Mouse (Mus musculus) gastrocnemius, adult 2 months (tissue): Measurements from ENCODE around the gene Csnk1g2. TPM values are rescaled to one million over a fixed set of nuclear protein-coding genes. Genes with fewer than 3 reads are reported as not detected.
"Not testable (repeated sequence)": the region's sequence is repeated elsewhere in the genome, so short reads cannot be mapped to it uniquely, and the experiment has no call there.

Experiments
- DNase-seq: peaks from one replicate; pipeline ENCODE4 v3.0.0; 2022
- H3K27ac ChIP-seq: fragments of 200-600 bp; 2 replicates; pipeline ENCODE4 v1.8.1; 2022; ENCODE audit warnings: mild to moderate bottlenecking
- H3K4me3 ChIP-seq: fragments of 200-600 bp; 2 replicates; pipeline ENCODE4 v1.8.1; 2022; ENCODE audit warnings: mild to moderate bottlenecking, moderate library complexity
- CTCF ChIP-seq: fragments of 200-600 bp; IDR thresholded peaks from 2 replicates; pipeline ENCODE4 v1.8.1; 2022; ENCODE audit warnings: antibody characterized with exemption, mild to moderate bottlenecking, moderate library complexity
- intact Hi-C: fragments of 180-260 bp; cut with DNase I; formaldehyde crosslinking; loops from one replicate; pipeline ENCODE4 v1.15.1; 2025
- total RNA-seq, 2 experiments: library from RNA; stranded (reverse); gene quantifications; 2 replicates each; pipeline ENCODE4 v1.2.3; 2021

The Csnk1g2 gene
- total RNA-seq, 2 experiments from 2014 or later = 101 to 105 TPM

- TF ChIP-seq CTCF = no peak
- Histone ChIP-seq H3K27ac (peak overlapping the region; percentile 90), H3K4me3 (peak overlapping the region; percentile 94)
- no peak for DNase-seq
- intact Hi-C loops = no loop called here
These were observed 37.7 kb upstream of the Csnk1g2 start for GRCm38 (mm10) chr10:80584642-80585552.

GRCm38 (mm10) chr10:80585581-80585980 lies 37.1 kb upstream of the Csnk1g2 start:
- DNase-seq = no peak
- no peak for TF ChIP-seq CTCF
- Histone ChIP-seq H3K4me3 (peak overlapping the region; percentile 94), H3K27ac (peak overlapping the region; percentile 90)
- intact Hi-C loops = no loop called here

- intact Hi-C loops = no loop called here
- no peak for DNase-seq
- peak overlapping the region; percentile 94 for H3K4me3 ChIP-seq
- H3K27ac ChIP-seq = peak overlapping the region; percentile 90
- no peak for TF ChIP-seq CTCF
These were observed 36.0 kb upstream of the Csnk1g2 start for GRCm38 (mm10) chr10:80586407-80587304.

- H3K27ac ChIP-seq = peak overlapping the region; percentile 90
- TF ChIP-seq CTCF = no peak
- intact Hi-C loops = no loop called here
- H3K4me3 ChIP-seq = peak overlapping the region; percentile 94
- no peak for DNase-seq
These were observed 35.4 kb upstream of the Csnk1g2 start for GRCm38 (mm10) chr10:80587305-80587657.

GRCm38 (mm10) chr10:80589127-80589878 lies 33.3 kb upstream of the Csnk1g2 start:
- H3K4me3 ChIP-seq = peak overlapping the region; percentile 94
- DNase-seq = no peak
- no peak for TF ChIP-seq CTCF
- H3K27ac ChIP-seq = peak overlapping the region; percentile 90
- intact Hi-C loops = no loop called here

GRCm38 (mm10) chr10:80589879-80590854 lies 32.5 kb upstream of the Csnk1g2 start, which contains the start of gene Abhd17a:
TSS of gene Abhd17a (minus strand) at chr10:80590341.
- intact Hi-C loops = no loop called here
- peak; percentile 97 for DNase-seq
- H3K27ac ChIP-seq = peak within 1 kb of the TSS; percentile 90
- no peak for TF ChIP-seq CTCF
- peak within 1 kb of the TSS; percentile 94 for H3K4me3 ChIP-seq

- no peak for DNase-seq
- H3K27ac ChIP-seq = no peak overlapping the region
- no peak overlapping the region for H3K4me3 ChIP-seq
- TF ChIP-seq CTCF = no peak
- intact Hi-C loops = no loop called here
These were observed 26.3 kb upstream of the Csnk1g2 start for GRCm38 (mm10) chr10:80596318-80596717.

GRCm38 (mm10) chr10:80602698-80603325 lies 19.8 kb upstream of the Csnk1g2 start, which contains the start of the genes Scamp4 and Adat3:
TSS of gene Scamp4 (plus strand) at chr10:80602872.
TSS of gene Adat3 (plus strand) at chr10:80602880.
- TF ChIP-seq CTCF = no peak
- peak; percentile 96 for DNase-seq
- Histone ChIP-seq H3K4me3 (peak within 1 kb of the TSS; percentile 96), H3K27ac (peak within 1 kb of the TSS; percentile 94)
- intact Hi-C loops = no loop called here

GRCm38 (mm10) chr10:80603364-80603763 lies 19.3 kb upstream of the Csnk1g2 start:
- no peak for DNase-seq
- H3K4me3 ChIP-seq = peak overlapping the region; percentile 96
- TF ChIP-seq CTCF = no peak
- peak overlapping the region; percentile 94 for H3K27ac ChIP-seq
- intact Hi-C loops = no loop called here

GRCm38 (mm10) chr10:80604001-80604509 lies 18.6 kb upstream of the Csnk1g2 start:
- intact Hi-C loops = no loop called here
- Histone ChIP-seq H3K27ac (peak overlapping the region; percentile 94), H3K4me3 (peak overlapping the region; percentile 96)
- no peak for DNase-seq
- no peak for TF ChIP-seq CTCF

- no peak overlapping the region for H3K4me3 ChIP-seq
- no peak overlapping the region for H3K27ac ChIP-seq
- DNase-seq = no peak
- TF ChIP-seq CTCF = no peak
- intact Hi-C loops = no loop called here
These were observed 17.6 kb upstream of the Csnk1g2 start for GRCm38 (mm10) chr10:80604988-80605387.

GRCm38 (mm10) chr10:80605721-80606120 lies 16.9 kb upstream of the Csnk1g2 start, which contains the start of gene Gm49322:
TSS of gene Gm49322 (plus strand) at chr10:80606021.
- H3K4me3 ChIP-seq, DNase-seq, H3K27ac ChIP-seq, intact Hi-C loops: not testable (repeated sequence)
